23 mouse cellular contexts compared by ENCODE assay signal in genomic region chr13:25695956-25696355, GRCm38 (mm10).
DNase-seq lines count a peak whose midpoint lies in the region; ATAC-seq and TF ChIP-seq lines count a peak whose summit lies in the region.
"Had no signal": no experiment of that assay in that cellular context is flagged by ENCODE, and none has a peak within 500 bp of the region (broad histone marks: within the 10 kb centered on the region; RNA-seq: fewer than 3 reads in every experiment).

No protein-coding gene starts in this region.

- H3K36me3 ChIP-seq in kidney, postnatal 0 days (ENCODE audit: insufficient read depth, low read length), result no peaks in the 10 kb centered on the region
- no peaks in the 10 kb centered on the region for H3K36me3 ChIP-seq in liver, adult 2 months (ENCODE audit: control insufficient read depth, insufficient read depth, low read length)
- H3K36me3 ChIP-seq in liver, postnatal 0 days (replicated peaks; ENCODE audit: insufficient read depth, low read length), result no peaks in the 10 kb centered on the region
- no peaks in the 10 kb centered on the region for H3K36me3 ChIP-seq in hindbrain, postnatal 0 days (ENCODE audit: insufficient read depth, low read length)
- H3K36me3 ChIP-seq: embryonic facial prominence, embryonic 10.5 days; embryonic facial prominence, embryonic 12.5 days; forebrain, embryonic 10.5 days; forebrain, embryonic 12.5 days had no signal

- TF ChIP-seq CTCF in kidney, postnatal 0 days (IDR thresholded peaks at IDR 0.05; ENCODE audit: low read depth), result no peak
- TF ChIP-seq CTCF in liver, adult 2 months (IDR thresholded peaks at IDR 0.05; ENCODE audit: low read depth, low read length), result no peak
- no peak for TF ChIP-seq CTCF in liver, postnatal 0 days (IDR thresholded peaks at IDR 0.05; ENCODE audit: low read depth)
- no peak for TF ChIP-seq CTCF in hindbrain, postnatal 0 days (IDR thresholded peaks at IDR 0.05; ENCODE audit: low read depth)

- no peaks in the 10 kb centered on the region for H3K4me1 ChIP-seq in kidney, postnatal 0 days (replicated peaks; ENCODE audit: insufficient read depth, low read length)
- H3K4me1 ChIP-seq in liver, adult 2 months (ENCODE audit: control insufficient read depth, insufficient read depth, low read length), result no peaks in the 10 kb centered on the region
- no peaks in the 10 kb centered on the region for H3K4me1 ChIP-seq in liver, postnatal 0 days (ENCODE audit: insufficient read depth)
- H3K4me1 ChIP-seq in hindbrain, postnatal 0 days (ENCODE audit: insufficient read depth, low read length), result no peaks in the 10 kb centered on the region
- H3K4me1 ChIP-seq: embryonic facial prominence, embryonic 12.5 days; forebrain, embryonic 12.5 days had no signal

- no peak overlapping the region for H3K4me3 ChIP-seq in kidney, postnatal 0 days (replicated peaks; ENCODE audit: low read depth, low read length)
- H3K4me3 ChIP-seq in liver, adult 2 months (ENCODE audit: insufficient read depth, low read depth, low read length), result no peak overlapping the region
- H3K4me3 ChIP-seq in liver, postnatal 0 days (ENCODE audit: low read depth, low read length), result no peak overlapping the region
- H3K4me3 ChIP-seq in hindbrain, postnatal 0 days (ENCODE audit: low read length), result no peak overlapping the region
- H3K4me3 ChIP-seq: embryonic facial prominence, embryonic 10.5 days; embryonic facial prominence, embryonic 12.5 days; erythroblast, embryonic 14.5 days; forebrain, embryonic 10.5 days; forebrain, embryonic 12.5 days had no signal

- no peak for TF ChIP-seq EP300 in liver, postnatal 0 days (IDR thresholded peaks at IDR 0.05; ENCODE audit: low read depth)

- no peak overlapping the region for H3K27ac ChIP-seq in kidney, postnatal 0 days
- H3K27ac ChIP-seq in liver, adult 2 months (replicated peaks; ENCODE audit: insufficient read depth, low read depth, low read length), result no peak overlapping the region
- no peak overlapping the region for H3K27ac ChIP-seq in liver, postnatal 0 days (ENCODE audit: low read depth)
- no peak overlapping the region for H3K27ac ChIP-seq in hindbrain, postnatal 0 days
- H3K27ac ChIP-seq: embryonic facial prominence, embryonic 10.5 days; embryonic facial prominence, embryonic 12.5 days; forebrain, embryonic 10.5 days; forebrain, embryonic 12.5 days had no signal

- H3K4me2 ChIP-seq in kidney, postnatal 0 days (ENCODE audit: low read length), result no peak overlapping the region
- H3K4me2 ChIP-seq in liver, postnatal 0 days (ENCODE audit: low read depth, low read length), result no peak overlapping the region
- no peak overlapping the region for H3K4me2 ChIP-seq in hindbrain, postnatal 0 days (ENCODE audit: low read depth, low read length)
- H3K4me2 ChIP-seq: embryonic facial prominence, embryonic 12.5 days; forebrain, embryonic 12.5 days had no signal

- 68% methylated on average over 1 of the region's 1 CpGs for WGBS in kidney, postnatal 0 days
- 53% methylated on average over 1 of the region's 1 CpGs for WGBS in liver, adult 2 months
- 82% methylated on average over 1 of the region's 1 CpGs for WGBS in liver, postnatal 0 days (ENCODE audit: insufficient replicate concordance)
- 100% methylated on average over 1 of the region's 1 CpGs for WGBS in hindbrain, postnatal 0 days

- no peak for TF ChIP-seq POLR2A in liver, adult 2 months (IDR thresholded peaks at IDR 0.05; ENCODE audit: extremely low read depth, insufficient read depth, low read length)

- no peaks in the 10 kb centered on the region for H3K9me3 ChIP-seq in kidney, postnatal 0 days (replicated peaks; ENCODE audit: low read length)
- no peaks in the 10 kb centered on the region for H3K9me3 ChIP-seq in liver, postnatal 0 days (ENCODE audit: low read length)
- no peaks in the 10 kb centered on the region for H3K9me3 ChIP-seq in hindbrain, postnatal 0 days (ENCODE audit: low read length)
- H3K9me3 ChIP-seq: embryonic facial prominence, embryonic 10.5 days; embryonic facial prominence, embryonic 12.5 days; forebrain, embryonic 10.5 days; forebrain, embryonic 12.5 days had no signal

- peak; percentile 40 for DNase-seq in kidney, postnatal 0 days (ENCODE audit: low spot score)
- DNase-seq in kidney, postnatal 10 days, result no peak
- DNase-seq in liver, adult 2 months (ENCODE audit: extremely low read depth, low read depth, low spot score), result peak; percentile 54
- DNase-seq in liver, postnatal 0 days, result no peak
- peak; percentile 13 for DNase-seq in adipocyte (ENCODE audit: low spot score)
- peak; percentile 14 for DNase-seq in hindlimb bud, embryonic 11.5 days (ENCODE audit: extremely low spot score, low read depth, low spot score)
- DNase-seq in hindbrain, postnatal 0 days (ENCODE audit: low spot score), result no peak
- no peak for DNase-seq in left cerebral cortex, adult 11 months (ENCODE audit: low spot score)
- DNase-seq: adrenal gland, adult 8-10 months; adrenal gland, postnatal 14 days; adrenal gland, postnatal 36 days; cerebellum, adult 11-12 months; cerebellum, adult 2 months; cerebellum, adult 9-10 months; cerebellum, postnatal 10 days; cerebellum, postnatal 25 days; embryo, embryonic 11 days had no signal

- ATAC-seq in kidney, postnatal 0 days (replicated peaks; ENCODE audit: low FRiP score, low read depth), result no peak
- ATAC-seq in liver, postnatal 0 days, result no peak
- no peak for ATAC-seq in hindbrain, postnatal 0 days
- ATAC-seq: Patski had no signal

- no peaks in the 10 kb centered on the region for H3K79me2 ChIP-seq in liver, adult 2 months (ENCODE audit: control insufficient read depth, insufficient read depth, low read length)

- H3K9ac ChIP-seq in kidney, postnatal 0 days (ENCODE audit: low read depth, low read length), result no peak overlapping the region
- no peak overlapping the region for H3K9ac ChIP-seq in liver, adult 2 months (ENCODE audit: low read depth, low read length)
- no peak overlapping the region for H3K9ac ChIP-seq in liver, postnatal 0 days (replicated peaks)
- H3K9ac ChIP-seq in hindbrain, postnatal 0 days (replicated peaks; ENCODE audit: low read length), result no peak overlapping the region
- H3K9ac ChIP-seq: embryonic facial prominence, embryonic 12.5 days; forebrain, embryonic 12.5 days had no signal

- no peaks in the 10 kb centered on the region for H3K27me3 ChIP-seq in kidney, postnatal 0 days (ENCODE audit: insufficient read depth, low read length)
- no peaks in the 10 kb centered on the region for H3K27me3 ChIP-seq in liver, adult 2 months (ENCODE audit: control insufficient read depth, insufficient read depth, low read length)
- H3K27me3 ChIP-seq in liver, postnatal 0 days (ENCODE audit: insufficient read depth, low read length), result no peaks in the 10 kb centered on the region
- no peaks in the 10 kb centered on the region for H3K27me3 ChIP-seq in hindbrain, postnatal 0 days (ENCODE audit: insufficient read depth, low read length)
- H3K27me3 ChIP-seq: embryonic facial prominence, embryonic 12.5 days; forebrain, embryonic 12.5 days; Patski had no signal

Comparison
In these comparisons a context has a peak if more than half of its experiments do, and no peak if none do; other contexts are left out.
1. DNase-seq: peak in kidney, postnatal 0 days (single experiment), liver, adult 2 months (single experiment), adipocyte (single experiment) and hindlimb bud, embryonic 11.5 days (single experiment); none in kidney, postnatal 10 days (single experiment), liver, postnatal 0 days (single experiment), hindbrain, postnatal 0 days (single experiment) and left cerebral cortex, adult 11 months (single experiment).